In genomic region chr14:75030764-75031163, GRCm38 (mm10) we compare ENCODE assay signal across 15 mouse cellular contexts.
"Had no signal": no experiment of that assay in that cellular context is flagged by ENCODE, and none has a peak within 500 bp of the region (broad histone marks: within the 10 kb centered on the region; RNA-seq: fewer than 3 reads in every experiment).

No protein-coding gene starts in this region.

- DNase-seq: kidney, adult 18-20 months; kidney, postnatal 10 days; kidney, postnatal 4 days; lung, embryonic 14.5 days; lung, postnatal 10 days; lung, postnatal 4 days; right cerebral cortex, postnatal 14 days; thymus, adult 18-20 months; thymus, postnatal 25 days had no signal

- H3K9ac ChIP-seq: intestine, embryonic 15.5 days; limb, embryonic 12.5 days; lung, embryonic 14.5 days; midbrain, embryonic 12.5 days had no signal

- H3K4me3 ChIP-seq: intestine, embryonic 15.5 days; layer of hippocampus, adult 2 months; limb, embryonic 12.5 days; megakaryocyte, embryonic 14.5 days; midbrain, embryonic 12.5 days had no signal

- H3K4me1 ChIP-seq: intestine, embryonic 15.5 days; limb, embryonic 12.5 days; midbrain, embryonic 12.5 days had no signal

- H3K27me3 ChIP-seq: intestine, embryonic 15.5 days; limb, embryonic 12.5 days; megakaryocyte, embryonic 14.5 days; midbrain, embryonic 12.5 days had no signal

- H3K4me2 ChIP-seq: intestine, embryonic 15.5 days; limb, embryonic 12.5 days; lung, embryonic 14.5 days; midbrain, embryonic 12.5 days had no signal

- ATAC-seq: intestine, embryonic 15.5 days; midbrain, embryonic 16.5 days had no signal

- H3K9me3 ChIP-seq: intestine, embryonic 15.5 days; limb, embryonic 12.5 days; midbrain, embryonic 12.5 days had no signal

- H3K27ac ChIP-seq: intestine, embryonic 15.5 days; layer of hippocampus, adult 2 months; limb, embryonic 12.5 days; midbrain, embryonic 12.5 days had no signal

- H3K36me3 ChIP-seq: intestine, embryonic 15.5 days; limb, embryonic 12.5 days; midbrain, embryonic 12.5 days had no signal
